Mouse (Mus musculus) midbrain, embryonic 11.5 days (tissue): Measurements from ENCODE around the gene Stk39. TPM values are rescaled to one million over a fixed set of nuclear protein-coding genes. Genes with fewer than 3 reads are reported as not detected.
A peak's percentile ranks its signal among the peaks of the same experiment; 100 is the strongest.

Source experiments
- ATAC-seq: fragments of 200-750 bp; cut with Nextera tagmentation; 2 replicates; pipeline ENCODE4 v1.8.0; 2017; ENCODE audit warnings: moderate TSS enrichment, moderate library complexity; ENCODE audit not compliant: low FRiP score
- DNase-seq: peaks from one replicate; pipeline ENCODE4 v3.0.0; 2015; ENCODE audit warnings: low spot score; ENCODE audit errors: missing footprints
- H3K27ac ChIP-seq: fragments of 300-500 bp; sonication (generic); 2 replicates; pipeline ENCODE4 v1.5.1; 2014; ENCODE audit warnings: low read depth, low read length
- H3K27me3 ChIP-seq: fragments of 300-500 bp; sonication (generic); 2 replicates; pipeline ENCODE4 v1.6.1; 2014; ENCODE audit warnings: mild to moderate bottlenecking, low read length, moderate library complexity, mixed read lengths; ENCODE audit not compliant: control insufficient read depth, insufficient read depth
- H3K36me3 ChIP-seq: fragments of 300-500 bp; sonication (generic); 2 replicates; pipeline ENCODE4 v1.6.1; 2014; ENCODE audit warnings: mild to moderate bottlenecking, low read length, moderate library complexity, mixed read lengths; ENCODE audit not compliant: control insufficient read depth, insufficient read depth
- H3K4me1 ChIP-seq: fragments of 300-500 bp; sonication (generic); 2 replicates; pipeline ENCODE4 v1.6.1; 2014; ENCODE audit warnings: low read length; ENCODE audit not compliant: control insufficient read depth, insufficient read depth
- H3K4me2 ChIP-seq: fragments of 300-500 bp; sonication (generic); 2 replicates; pipeline ENCODE4 v1.6.1; 2014; ENCODE audit warnings: mild to moderate bottlenecking, moderate library complexity
- H3K4me3 ChIP-seq: fragments of 300-500 bp; sonication (generic); 2 replicates; pipeline ENCODE4 v1.5.1; 2014; ENCODE audit warnings: low read depth, low read length
- H3K9ac ChIP-seq: fragments of 300-500 bp; sonication (generic); 2 replicates; pipeline ENCODE4 v1.6.1; 2014; ENCODE audit warnings: low read length
- H3K9me3 ChIP-seq: fragments of 300-500 bp; sonication (generic); 2 replicates; pipeline ENCODE4 v1.6.1; 2016; ENCODE audit warnings: low read length; ENCODE audit not compliant: control insufficient read depth
- WGBS: fragments of 180-500 bp; shearing (Covaris S2); extraction: QIAGEN DNeasy Blood & Tissue Kit; methylation state at CpG from one replicate; pipeline ENCODE4 v1.1.7; 2014; 5-methylcytosine and 5-hydroxymethylcytosine counted together
- polyA plus RNA-seq: library from polyadenylated mRNA; unstranded; fragments of >200 nt; fragmentation: Nextera tagmentation; extraction: Ambion mirVana; gene quantifications from 2 replicates; pipeline ENCODE4 v1.2.1, GENCODE M21; 2014

Gene Stk39
- polyA plus RNA-seq, 1 experiment from 2014 or later: 52.5 TPM

- DNase-seq: peak; percentile 73
- Histone ChIP-seq H3K4me2 (no peak overlapping the region), H3K4me1 (peaks cover 17% of the 10 kb centered on the region), H3K4me3 (no peak overlapping the region), H3K36me3 (no peaks in the 10 kb centered on the region), H3K9me3 (no peaks in the 10 kb centered on the region), H3K27ac (no peak overlapping the region; the same call in 1 of the 2 replicates), H3K27me3 (no peaks in the 10 kb centered on the region), H3K9ac (no peak overlapping the region)
- 69% methylated on average over 4 of the region's 4 CpGs for WGBS
- no peak for ATAC-seq
Observed at GRCm38 (mm10) chr2:68432834-68433233, 39.2 kb downstream of the Stk39 start.

DNA sequence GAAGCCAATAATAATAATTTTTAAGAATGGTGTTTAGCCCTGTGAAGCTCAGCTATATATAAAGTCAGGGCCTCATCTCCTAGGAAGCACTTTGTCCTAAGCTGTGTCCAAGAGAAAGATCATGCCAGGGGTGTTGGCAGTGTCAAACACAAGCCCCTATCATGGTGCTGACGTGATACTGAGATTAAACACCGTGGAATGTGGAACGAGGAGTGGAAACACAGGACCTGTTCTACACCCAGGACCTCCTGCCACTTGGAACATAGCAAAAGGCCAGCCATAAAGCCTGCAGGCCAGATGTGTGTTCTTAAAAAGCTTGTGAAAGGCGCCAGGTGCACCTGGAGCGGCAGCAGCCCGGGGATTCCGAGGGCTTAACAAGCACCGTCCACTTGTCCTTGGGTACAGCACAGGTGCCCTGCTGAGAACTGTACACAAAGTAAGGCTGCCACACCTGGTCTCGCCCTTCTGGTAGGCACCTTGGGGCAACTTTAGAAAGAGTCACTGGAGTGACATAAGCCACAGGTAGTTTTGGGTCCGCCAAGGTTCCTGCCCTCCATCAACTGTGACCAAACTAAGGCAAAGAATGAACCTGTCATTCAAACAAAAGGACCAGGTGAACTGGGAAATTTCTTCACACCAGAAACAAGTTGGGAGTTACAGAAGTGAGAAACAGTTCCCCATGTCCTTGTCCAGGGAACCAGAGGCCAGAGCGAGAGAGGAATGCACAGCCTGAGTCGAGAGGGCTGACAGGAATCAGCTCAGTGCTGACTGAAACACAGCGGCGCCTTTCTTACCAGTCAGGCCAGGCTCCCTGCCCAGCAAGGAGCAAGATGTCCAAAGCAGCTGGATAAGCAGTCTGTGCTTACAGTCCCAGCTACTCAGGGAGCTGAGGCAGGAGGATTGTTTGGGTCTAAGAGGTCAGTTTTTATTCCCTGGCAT, 40.8 kb downstream of the Stk39 start:
- ATAC-seq: no peak
- Histone ChIP-seq H3K27ac (no peak overlapping the region), H3K27me3 (no peaks in the 10 kb centered on the region), H3K4me3 (no peak overlapping the region), H3K9me3 (no peaks in the 10 kb centered on the region), H3K4me1 (peaks cover 16% of the 10 kb centered on the region), H3K36me3 (no peaks in the 10 kb centered on the region), H3K4me2 (no peak overlapping the region), H3K9ac (no peak overlapping the region)
- DNase-seq: no peak
- WGBS: 88% methylated on average over 14 of the region's 14 CpGs

DNA sequence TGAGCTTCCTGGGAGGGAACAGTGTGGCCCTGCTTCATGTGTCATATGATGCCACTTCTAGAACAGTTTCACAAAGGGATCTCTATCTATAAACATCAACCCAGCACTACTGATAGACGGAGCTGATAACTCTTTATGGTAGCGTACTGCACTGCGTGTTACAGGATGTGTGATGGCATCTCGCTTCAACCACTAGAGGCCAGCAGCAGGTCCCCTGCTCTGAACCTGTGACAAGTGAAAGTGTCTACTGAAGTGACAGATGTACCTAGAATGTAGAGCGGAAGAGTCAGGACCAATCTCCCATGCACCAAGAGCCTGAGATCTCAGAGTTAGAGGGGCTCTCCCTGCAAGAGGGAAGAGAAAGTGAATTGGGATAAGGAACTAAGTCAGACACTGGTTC, 41.6 kb downstream of the Stk39 start:
- 85% methylated on average over 5 of the region's 5 CpGs for WGBS
- Histone ChIP-seq H3K27me3 (no peaks in the 10 kb centered on the region), H3K27ac (no peak overlapping the region), H3K4me1 (peaks cover 8% of the 10 kb centered on the region), H3K4me2 (no peak overlapping the region), H3K36me3 (no peaks in the 10 kb centered on the region), H3K9me3 (no peaks in the 10 kb centered on the region), H3K4me3 (no peak overlapping the region), H3K9ac (no peak overlapping the region)
- ATAC-seq: no peak
- no peak for DNase-seq

- H3K27me3 ChIP-seq: no peaks in the 10 kb centered on the region
- H3K36me3 ChIP-seq: no peaks in the 10 kb centered on the region
- DNase-seq (peak; percentile 26), ATAC-seq (no peak)
- no peak overlapping the region for H3K4me3 ChIP-seq
- H3K9ac ChIP-seq: no peak overlapping the region
- no peaks in the 10 kb centered on the region; the same call in 1 of the 2 replicates for H3K4me1 ChIP-seq
- no peak overlapping the region for H3K27ac ChIP-seq
- WGBS: 90% methylated on average over 4 of the region's 4 CpGs
- no peaks in the 10 kb centered on the region for H3K9me3 ChIP-seq
- H3K4me2 ChIP-seq: no peak overlapping the region
Observed at GRCm38 (mm10) chr2:68429436-68429835, 42.6 kb downstream of the Stk39 start.

- H3K27ac ChIP-seq: no peak overlapping the region
- no peaks in the 10 kb centered on the region for H3K4me1 ChIP-seq
- H3K4me2 ChIP-seq: no peak overlapping the region
- H3K4me3 ChIP-seq: no peak overlapping the region
- no peak overlapping the region for H3K9ac ChIP-seq
- H3K36me3 ChIP-seq: no peaks in the 10 kb centered on the region
- 83% methylated on average over 5 of the region's 5 CpGs for WGBS
- H3K27me3 ChIP-seq: no peaks in the 10 kb centered on the region
- no peaks in the 10 kb centered on the region for H3K9me3 ChIP-seq
- no peak for ATAC-seq
- no peak for DNase-seq
Observed at GRCm38 (mm10) chr2:68426977-68427577, 45.0 kb downstream of the Stk39 start.

GRCm38 (mm10) chr2:68426074-68426473, 46.0 kb downstream of the Stk39 start:
- DNase-seq: no peak
- no peak overlapping the region for H3K4me2 ChIP-seq
- H3K9ac ChIP-seq: no peak overlapping the region
- no peak overlapping the region for H3K4me3 ChIP-seq
- no peaks in the 10 kb centered on the region for H3K27me3 ChIP-seq
- no peaks in the 10 kb centered on the region for H3K9me3 ChIP-seq
- no peaks in the 10 kb centered on the region for H3K4me1 ChIP-seq
- no peaks in the 10 kb centered on the region for H3K36me3 ChIP-seq
- ATAC-seq: no peak
- 94% methylated on average over 4 of the region's 4 CpGs for WGBS
- no peak overlapping the region for H3K27ac ChIP-seq

DNA sequence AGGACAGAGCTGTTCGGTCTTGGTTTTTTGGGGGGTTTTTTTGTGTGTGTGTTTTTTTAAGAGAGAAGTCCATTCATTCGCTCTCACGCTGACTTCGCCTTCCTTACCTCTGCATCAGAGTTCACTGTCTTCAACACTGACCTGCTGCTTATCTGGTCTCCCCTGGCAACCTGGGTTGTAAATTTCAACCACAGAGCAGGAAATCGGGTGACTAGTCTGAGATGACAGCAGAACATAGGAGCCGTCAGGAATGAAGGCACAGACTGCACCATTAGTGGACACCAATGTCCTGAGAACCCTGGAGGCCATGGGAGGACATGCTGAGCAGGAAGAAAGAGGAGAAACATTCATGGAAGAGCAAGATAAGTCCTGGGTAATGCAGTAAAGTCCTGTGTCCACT, 51.1 kb downstream of the Stk39 start:
- no peaks in the 10 kb centered on the region for H3K4me1 ChIP-seq
- H3K9me3 ChIP-seq: no peaks in the 10 kb centered on the region
- H3K27me3 ChIP-seq: no peaks in the 10 kb centered on the region
- no peaks in the 10 kb centered on the region for H3K36me3 ChIP-seq
- no peak overlapping the region for H3K4me3 ChIP-seq
- H3K27ac ChIP-seq: no peak overlapping the region
- no peak for ATAC-seq
- WGBS: 89% methylated on average over 6 of the region's 6 CpGs
- no peak for DNase-seq
- no peak overlapping the region for H3K4me2 ChIP-seq
- H3K9ac ChIP-seq: no peak overlapping the region

- ATAC-seq (0 out of 2 replicates have a peak, but pooled peaks have one; percentile 23), DNase-seq (no peak)
- no peaks in the 10 kb centered on the region for H3K36me3 ChIP-seq
- H3K4me2 ChIP-seq: no peak overlapping the region
- no peaks in the 10 kb centered on the region for H3K9me3 ChIP-seq
- 92% methylated on average over 6 of the region's 6 CpGs for WGBS
- no peaks in the 10 kb centered on the region for H3K27me3 ChIP-seq
- H3K9ac ChIP-seq: no peak overlapping the region
- no peaks in the 10 kb centered on the region for H3K4me1 ChIP-seq
- H3K27ac ChIP-seq: no peak overlapping the region
- H3K4me3 ChIP-seq: no peak overlapping the region
Observed at GRCm38 (mm10) chr2:68420223-68420622, 51.8 kb downstream of the Stk39 start.

- WGBS: 90% methylated on average over 7 of the region's 7 CpGs
- Histone ChIP-seq H3K9me3 (no peaks in the 10 kb centered on the region), H3K27ac (no peak overlapping the region), H3K27me3 (no peaks in the 10 kb centered on the region), H3K4me3 (no peak overlapping the region), H3K4me1 (no peaks in the 10 kb centered on the region), H3K36me3 (no peaks in the 10 kb centered on the region), H3K9ac (no peak overlapping the region), H3K4me2 (no peak overlapping the region)
- no peak for DNase-seq
- ATAC-seq: no peak
Observed at GRCm38 (mm10) chr2:68419746-68420145, 52.3 kb downstream of the Stk39 start.
